Mouse (Mus musculus): ENCODE measurements at regions not wholly inside any gene's neighbourhood (a gene's known extent, or its start where the extent isn't known, plus 50 kb on each side); places are given as distances from the start of the nearest gene placed in this dataset.

GRCm38 (mm10) chr8:41752641-41753040, 335.8 kb upstream of the Frg1 start:
- H3K27me3 ChIP-seq (replicated peaks; ENCODE audit: control insufficient read depth, insufficient read depth, low read length), result no peaks in the 10 kb centered on the region
- no peaks in the 10 kb centered on the region for H3K9me3 ChIP-seq (ENCODE audit: control insufficient read depth, low read length)
- H3K9ac ChIP-seq (ENCODE audit: low read depth, low read length), result no peak overlapping the region
- ATAC-seq (replicated peaks; ENCODE audit: low FRiP score) (no peak), DNase-seq (ENCODE audit: low spot score) (no peak)
- no peaks in the 10 kb centered on the region for H3K4me1 ChIP-seq (replicated peaks; ENCODE audit: control insufficient read depth, insufficient read depth, low read length)
- H3K27ac ChIP-seq (ENCODE audit: low read depth, low read length), result no peak overlapping the region
- H3K4me2 ChIP-seq, result no peak overlapping the region
- no peaks in the 10 kb centered on the region for H3K36me3 ChIP-seq (ENCODE audit: control insufficient read depth, insufficient read depth, low read length)
- WGBS, result 66% methylated on average over 2 of the region's 2 CpGs
- no peak overlapping the region for H3K4me3 ChIP-seq (ENCODE audit: low read depth, low read length)

DNA sequence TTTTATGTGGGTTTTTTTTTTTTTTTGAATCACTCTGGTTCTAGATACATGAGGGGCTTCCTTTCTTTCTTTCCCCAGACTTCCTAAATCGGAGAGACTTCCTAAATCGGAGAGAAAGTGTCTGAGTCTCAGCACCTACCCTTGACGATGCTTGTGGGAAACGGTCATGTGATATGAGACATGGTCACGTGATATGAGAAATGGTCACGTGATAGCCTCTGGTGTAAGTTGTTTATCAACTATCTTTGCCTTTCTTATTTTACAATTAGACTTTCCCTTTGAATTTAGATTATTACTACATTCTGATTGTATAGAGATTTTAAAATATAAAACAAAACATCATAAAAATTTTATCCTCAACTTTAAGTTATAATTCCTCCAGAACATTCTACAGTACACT, 330.1 kb upstream of the Frg1 start:
- Histone ChIP-seq H3K27me3 (replicated peaks; ENCODE audit: control insufficient read depth, insufficient read depth, low read length) (no peaks in the 10 kb centered on the region), H3K4me3 (ENCODE audit: low read depth, low read length) (no peak overlapping the region), H3K4me2 (no peak overlapping the region), H3K36me3 (ENCODE audit: control insufficient read depth, insufficient read depth, low read length) (no peaks in the 10 kb centered on the region), H3K9me3 (ENCODE audit: control insufficient read depth, low read length) (no peaks in the 10 kb centered on the region), H3K27ac (ENCODE audit: low read depth, low read length) (no peak overlapping the region), H3K9ac (ENCODE audit: low read depth, low read length) (no peak overlapping the region), H3K4me1 (replicated peaks; ENCODE audit: control insufficient read depth, insufficient read depth, low read length) (no peaks in the 10 kb centered on the region)
- 84% methylated on average over 6 of the region's 6 CpGs for WGBS
- DNase-seq (ENCODE audit: low spot score), result no peak
- ATAC-seq (replicated peaks; ENCODE audit: low FRiP score), result no peak

DNA sequence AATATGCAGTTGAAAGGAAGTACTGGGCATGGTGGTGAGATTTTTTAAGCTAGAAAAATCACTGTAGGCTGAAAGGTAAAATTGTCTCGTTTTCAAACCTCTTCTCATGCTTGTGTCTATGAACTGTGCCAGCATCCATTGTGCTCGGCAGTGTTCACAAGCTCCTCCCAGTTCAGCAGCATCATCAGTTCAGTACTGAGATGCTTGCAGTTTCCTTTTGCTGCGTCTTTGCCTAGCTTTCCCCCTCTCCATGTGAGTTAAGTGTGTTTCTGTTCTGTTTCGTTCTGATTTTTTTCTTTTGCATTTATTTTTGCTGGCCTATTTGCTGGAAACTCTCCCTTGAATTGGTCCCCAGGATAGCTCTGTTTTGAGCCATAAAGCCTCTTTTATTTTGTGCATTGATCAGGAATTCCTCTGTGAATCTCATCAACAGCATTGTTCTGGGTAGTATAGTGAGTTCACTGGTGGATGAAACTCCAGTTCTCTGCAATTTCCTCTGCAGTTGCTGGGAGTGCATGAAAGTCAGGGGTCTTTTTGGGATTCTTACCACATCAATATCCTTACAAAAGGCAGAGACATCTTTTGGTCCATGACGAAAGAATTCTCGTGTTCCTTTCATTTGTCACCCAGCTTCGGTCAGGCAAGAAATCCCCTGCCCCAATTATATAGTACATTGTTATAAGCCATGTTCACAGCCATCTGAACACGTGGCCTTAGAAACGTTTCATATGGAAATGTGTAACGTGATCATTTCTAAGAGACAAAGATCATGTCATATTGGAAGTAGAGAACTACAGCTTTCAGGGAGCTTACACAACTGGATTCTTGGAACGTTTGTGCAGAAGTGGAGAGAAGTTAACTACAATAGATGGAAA, 326.2 kb upstream of the Frg1 start:
- 79% methylated on average over 11 of the region's 11 CpGs for WGBS
- Histone ChIP-seq H3K27ac (ENCODE audit: low read depth, low read length) (no peak overlapping the region), H3K9me3 (ENCODE audit: control insufficient read depth, low read length) (no peaks in the 10 kb centered on the region), H3K4me1 (replicated peaks; ENCODE audit: control insufficient read depth, insufficient read depth, low read length) (no peaks in the 10 kb centered on the region), H3K27me3 (replicated peaks; ENCODE audit: control insufficient read depth, insufficient read depth, low read length) (no peaks in the 10 kb centered on the region), H3K9ac (ENCODE audit: low read depth, low read length) (no peak overlapping the region), H3K36me3 (ENCODE audit: control insufficient read depth, insufficient read depth, low read length) (no peaks in the 10 kb centered on the region), H3K4me3 (ENCODE audit: low read depth, low read length) (no peak overlapping the region), H3K4me2 (no peak overlapping the region)
- ATAC-seq (replicated peaks; ENCODE audit: low FRiP score) (no peak), DNase-seq (ENCODE audit: low spot score) (no peak)

DNA sequence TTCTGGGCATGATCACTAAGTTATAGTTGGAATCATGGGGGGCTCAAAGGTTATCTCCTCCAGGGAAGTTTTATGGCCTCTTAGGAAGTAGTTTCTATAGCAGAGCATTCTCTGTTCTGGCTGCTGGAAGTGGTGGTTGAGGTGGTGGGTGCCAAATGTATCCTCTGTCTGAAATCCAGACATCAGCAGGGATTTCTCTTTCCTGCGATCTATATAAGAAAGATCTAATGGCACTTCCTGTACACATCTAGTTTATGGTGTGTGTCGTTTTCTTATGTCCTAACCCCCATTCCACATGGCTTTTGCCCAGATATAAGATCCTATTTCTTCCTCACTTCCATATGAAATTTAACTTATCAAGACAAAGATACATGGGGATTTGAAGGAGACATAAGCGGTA, 300.1 kb upstream of the Frg1 start:
- Histone ChIP-seq H3K9ac (ENCODE audit: low read depth, low read length) (no peak overlapping the region), H3K4me3 (ENCODE audit: low read depth, low read length) (no peak overlapping the region), H3K36me3 (ENCODE audit: control insufficient read depth, insufficient read depth, low read length) (no peaks in the 10 kb centered on the region), H3K4me1 (replicated peaks; ENCODE audit: control insufficient read depth, insufficient read depth, low read length) (no peaks in the 10 kb centered on the region), H3K4me2 (no peak overlapping the region), H3K27me3 (replicated peaks; ENCODE audit: control insufficient read depth, insufficient read depth, low read length) (no peaks in the 10 kb centered on the region), H3K27ac (ENCODE audit: low read depth, low read length) (no peak overlapping the region), H3K9me3 (ENCODE audit: control insufficient read depth, low read length) (no peaks in the 10 kb centered on the region)
- no peak for ATAC-seq (replicated peaks; ENCODE audit: low FRiP score)
- WGBS, result 84% methylated on average over 3 of the region's 3 CpGs
- no peak for DNase-seq (ENCODE audit: low spot score)

GRCm38 (mm10) chr8:41713634-41714330, 296.9 kb upstream of the Frg1 start:
- no peak overlapping the region for H3K9ac ChIP-seq (ENCODE audit: low read depth, low read length)
- ATAC-seq (replicated peaks; ENCODE audit: low FRiP score), result no peak
- 62% methylated on average over 4 of the region's 4 CpGs for WGBS
- H3K4me2 ChIP-seq, result no peak overlapping the region
- no peaks in the 10 kb centered on the region for H3K36me3 ChIP-seq (ENCODE audit: control insufficient read depth, insufficient read depth, low read length)
- H3K27ac ChIP-seq (ENCODE audit: low read depth, low read length), result no peak overlapping the region
- no peaks in the 10 kb centered on the region for H3K4me1 ChIP-seq (replicated peaks; ENCODE audit: control insufficient read depth, insufficient read depth, low read length)
- H3K27me3 ChIP-seq (replicated peaks; ENCODE audit: control insufficient read depth, insufficient read depth, low read length), result no peaks in the 10 kb centered on the region
- no peak overlapping the region for H3K4me3 ChIP-seq (ENCODE audit: low read depth, low read length)
- H3K9me3 ChIP-seq (ENCODE audit: control insufficient read depth, low read length), result no peaks in the 10 kb centered on the region
- DNase-seq (ENCODE audit: low spot score), result no peak

DNA sequence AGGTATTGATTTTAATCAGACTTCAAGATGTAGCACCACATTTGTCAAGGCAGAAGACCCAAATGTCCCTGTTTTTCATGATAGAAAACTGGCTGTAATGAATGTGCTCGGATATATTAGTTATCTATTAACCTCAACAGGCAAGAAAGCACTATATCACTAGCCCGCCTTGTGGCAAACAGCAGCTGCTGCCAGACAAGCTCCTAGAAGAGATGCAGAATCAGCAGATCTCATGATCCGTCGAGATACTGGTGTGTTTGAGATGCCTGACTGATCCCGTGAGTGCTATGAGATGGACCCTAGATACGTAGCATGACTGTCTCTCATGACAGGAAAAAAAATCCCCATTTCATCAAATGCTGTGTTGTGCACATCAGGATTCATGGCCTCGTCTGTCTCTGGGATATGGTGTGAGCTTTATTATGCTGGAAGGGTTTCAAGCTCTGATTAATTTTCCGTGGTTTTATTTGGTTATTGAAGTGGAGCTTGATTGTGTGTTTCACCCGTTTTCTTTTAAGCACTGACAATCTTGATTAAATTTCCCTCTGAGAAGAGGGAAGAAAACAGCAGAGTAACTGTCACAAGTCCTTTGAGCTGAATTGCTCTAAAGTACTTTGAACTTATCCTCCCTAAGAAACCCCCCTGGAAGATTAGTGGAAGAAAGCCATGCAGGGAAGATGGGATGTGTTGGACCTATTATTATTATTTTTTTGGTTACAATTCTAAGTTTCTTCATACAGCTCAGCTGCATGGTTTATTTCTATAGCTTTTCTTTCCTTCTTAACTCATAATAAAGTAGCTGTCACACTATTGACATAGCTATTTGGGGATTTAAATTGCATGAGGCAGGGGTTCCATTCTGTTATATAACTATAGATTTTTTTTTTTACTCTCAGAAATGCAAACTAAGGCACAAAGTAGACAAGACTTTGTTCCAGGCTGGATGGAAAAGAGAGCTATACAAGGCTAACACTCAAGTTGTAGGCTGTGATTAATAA, 287.4 kb upstream of the Frg1 start:
- H3K4me2 ChIP-seq, result no peak overlapping the region
- no peaks in the 10 kb centered on the region for H3K4me1 ChIP-seq (replicated peaks; ENCODE audit: control insufficient read depth, insufficient read depth, low read length)
- H3K27me3 ChIP-seq (replicated peaks; ENCODE audit: control insufficient read depth, insufficient read depth, low read length), result no peaks in the 10 kb centered on the region
- no peak overlapping the region for H3K9ac ChIP-seq (ENCODE audit: low read depth, low read length)
- H3K36me3 ChIP-seq (ENCODE audit: control insufficient read depth, insufficient read depth, low read length), result no peaks in the 10 kb centered on the region
- ATAC-seq (replicated peaks; ENCODE audit: low FRiP score) (no peak), DNase-seq (ENCODE audit: low spot score) (no peak)
- H3K27ac ChIP-seq (ENCODE audit: low read depth, low read length), result no peak overlapping the region
- 64% methylated on average over 9 of the region's 9 CpGs for WGBS
- no peaks in the 10 kb centered on the region for H3K9me3 ChIP-seq (ENCODE audit: control insufficient read depth, low read length)
- no peak overlapping the region for H3K4me3 ChIP-seq (ENCODE audit: low read depth, low read length)
